Mouse (Mus musculus) limb, embryonic 11.5 days (tissue): ENCODE data around the gene Id2. TPM values are rescaled to one million over a fixed set of nuclear protein-coding genes. Genes with fewer than 3 reads are reported as not detected.
A peak's percentile ranks its signal among the peaks of the same experiment; 100 is the strongest.

Source experiments
- ATAC-seq: fragments of 200-750 bp; cut with Nextera tagmentation; 2 replicates; pipeline ENCODE4 v1.8.0; 2017; ENCODE audit warnings: low read depth; ENCODE audit not compliant: insufficient number of reproducible peaks, low FRiP score, low TSS enrichment
- DNase-seq: peaks from one replicate; pipeline ENCODE4 v3.0.0-alpha.2; 2015; ENCODE audit warnings: low spot score
- H3K27ac ChIP-seq: fragments of 300-500 bp; sonication (generic); replicated peaks from 2 replicates; pipeline ENCODE4 v1.5.1; 2014; ENCODE audit warnings: low read depth, mild to moderate bottlenecking, low read length
- H3K27me3 ChIP-seq: fragments of 300-500 bp; sonication (generic); 2 replicates; pipeline ENCODE4 v1.6.1; 2014; ENCODE audit warnings: mild to moderate bottlenecking, low read length, mixed read lengths; ENCODE audit not compliant: control insufficient read depth, insufficient read depth
- H3K36me3 ChIP-seq: fragments of 300-500 bp; sonication (generic); 2 replicates; pipeline ENCODE4 v1.6.1; 2014; ENCODE audit warnings: mild to moderate bottlenecking, low read length, moderate library complexity, mixed read lengths; ENCODE audit not compliant: control insufficient read depth, insufficient read depth
- H3K4me1 ChIP-seq: fragments of 300-500 bp; sonication (generic); 2 replicates; pipeline ENCODE4 v1.6.1; 2014; ENCODE audit warnings: low read length, mixed read lengths; ENCODE audit not compliant: control insufficient read depth, insufficient read depth
- H3K4me2 ChIP-seq: fragments of 300-500 bp; sonication (generic); 2 replicates; pipeline ENCODE4 v1.6.1; 2014; ENCODE audit warnings: low read depth, mild to moderate bottlenecking, moderate library complexity; ENCODE audit not compliant: severe bottlenecking
- H3K4me3 ChIP-seq: fragments of 300-500 bp; sonication (generic); 2 replicates; pipeline ENCODE4 v1.5.1; 2014; ENCODE audit warnings: low read depth, low read length
- H3K9ac ChIP-seq: fragments of 300-500 bp; sonication (generic); 2 replicates; pipeline ENCODE4 v1.6.1; 2014; ENCODE audit warnings: mild to moderate bottlenecking, low read length
- H3K9me3 ChIP-seq: fragments of 300-500 bp; sonication (generic); 2 replicates; pipeline ENCODE4 v1.6.1; 2016; ENCODE audit warnings: low read length; ENCODE audit not compliant: control insufficient read depth
- WGBS: fragments of 180-500 bp; shearing (Covaris S2); extraction: QIAGEN DNeasy Blood & Tissue Kit; methylation state at CpG from one replicate; pipeline ENCODE4 v1.1.7; 2014; 5-methylcytosine and 5-hydroxymethylcytosine counted together
- polyA plus RNA-seq: library from polyadenylated mRNA; unstranded; fragments of >200 nt; fragmentation: Nextera tagmentation; extraction: Ambion mirVana; gene quantifications from 2 replicates; pipeline ENCODE4 v1.2.1, GENCODE M21; 2014

Gene Id2
- polyA plus RNA-seq, 1 experiment from 2014 or later = 406 TPM

DNA sequence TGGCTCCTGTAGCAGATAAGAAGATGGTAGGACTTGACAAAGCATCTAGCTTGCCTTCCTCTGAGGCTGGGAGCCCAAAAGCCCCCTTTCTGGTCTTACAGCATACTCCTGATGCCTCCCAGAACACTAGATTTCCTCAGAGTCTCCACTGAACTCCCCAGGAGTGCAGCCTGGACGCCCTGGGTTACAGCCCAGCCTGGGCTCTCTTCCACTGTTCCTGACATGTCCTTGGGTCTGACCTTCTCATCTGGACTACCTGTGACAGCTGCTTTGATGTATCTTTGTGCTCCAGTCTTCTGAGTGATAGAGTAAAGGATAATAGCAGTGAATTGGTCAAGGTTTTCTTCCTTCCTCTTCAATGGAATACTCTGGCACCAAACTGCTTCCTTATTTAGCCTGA lies 17.5 kb upstream of the Id2 start:
- Histone ChIP-seq H3K27ac (no peak overlapping the region), H3K9me3 (no peaks in the 10 kb centered on the region), H3K9ac (no peak overlapping the region), H3K4me2 (no peak overlapping the region), H3K36me3 (no peaks in the 10 kb centered on the region), H3K4me3 (no peak overlapping the region), H3K27me3 (no peaks in the 10 kb centered on the region), H3K4me1 (peaks cover 4% of the 10 kb centered on the region; the same call in 1 of the 2 replicates)
- WGBS = 71% methylated on average over 1 of the region's 1 CpGs
- DNase-seq = no peak
- no peak for ATAC-seq

DNA sequence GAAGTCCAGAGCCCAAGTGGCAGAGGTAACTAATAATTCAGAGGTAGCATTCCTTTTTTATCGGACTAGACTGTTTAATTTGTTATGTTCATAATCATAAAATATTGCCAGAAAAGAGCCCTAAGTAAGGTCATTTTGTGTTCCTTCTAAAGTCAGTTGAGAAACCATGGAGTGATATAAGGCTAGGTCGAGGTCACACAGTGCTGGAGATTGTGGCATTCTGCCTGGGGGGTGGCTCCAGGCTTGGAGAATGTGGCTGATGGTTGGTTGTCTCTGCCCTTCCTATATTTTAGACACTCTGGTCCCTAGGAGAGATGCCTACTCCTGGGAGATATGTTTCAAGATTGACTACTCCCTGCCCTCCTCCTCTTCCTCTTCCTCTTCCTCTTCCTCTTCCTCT lies 16.4 kb upstream of the Id2 start:
- no peaks in the 10 kb centered on the region for H3K4me1 ChIP-seq
- H3K9me3 ChIP-seq = no peaks in the 10 kb centered on the region
- H3K9ac ChIP-seq = no peak overlapping the region
- no peaks in the 10 kb centered on the region for H3K27me3 ChIP-seq
- H3K36me3 ChIP-seq = no peaks in the 10 kb centered on the region
- H3K27ac ChIP-seq = no peak overlapping the region
- no peak for ATAC-seq
- no peak for DNase-seq
- no peak overlapping the region for H3K4me3 ChIP-seq
- H3K4me2 ChIP-seq = no peak overlapping the region
- 86% methylated on average over 2 of the region's 2 CpGs for WGBS

DNA sequence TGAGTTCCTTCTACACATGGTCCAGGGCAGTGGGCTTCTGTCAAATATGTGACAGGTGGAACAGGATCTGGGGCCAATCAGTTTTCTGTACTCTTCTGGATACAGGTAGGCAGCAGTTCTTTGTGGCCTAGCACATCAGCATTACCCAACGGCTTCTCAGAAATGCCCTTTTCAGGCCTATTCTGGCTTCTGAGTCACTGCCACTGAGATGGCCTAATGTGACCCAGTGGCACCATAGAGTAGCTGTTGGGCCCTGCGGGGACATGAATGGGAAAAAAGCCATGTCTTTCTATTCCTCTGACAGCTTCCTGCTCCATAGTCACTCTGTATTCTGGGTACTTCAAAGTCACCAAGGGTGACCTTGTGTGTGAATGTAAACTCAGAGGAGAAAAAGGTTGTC lies 15.9 kb upstream of the Id2 start:
- Histone ChIP-seq H3K4me1 (no peaks in the 10 kb centered on the region), H3K9ac (no peak overlapping the region), H3K4me3 (no peak overlapping the region), H3K27me3 (no peaks in the 10 kb centered on the region), H3K36me3 (no peaks in the 10 kb centered on the region), H3K27ac (no peak overlapping the region), H3K4me2 (no peak overlapping the region), H3K9me3 (no peaks in the 10 kb centered on the region)
- ATAC-seq (no peak), DNase-seq (no peak)
- 94% methylated on average over 2 of the region's 2 CpGs for WGBS

DNA sequence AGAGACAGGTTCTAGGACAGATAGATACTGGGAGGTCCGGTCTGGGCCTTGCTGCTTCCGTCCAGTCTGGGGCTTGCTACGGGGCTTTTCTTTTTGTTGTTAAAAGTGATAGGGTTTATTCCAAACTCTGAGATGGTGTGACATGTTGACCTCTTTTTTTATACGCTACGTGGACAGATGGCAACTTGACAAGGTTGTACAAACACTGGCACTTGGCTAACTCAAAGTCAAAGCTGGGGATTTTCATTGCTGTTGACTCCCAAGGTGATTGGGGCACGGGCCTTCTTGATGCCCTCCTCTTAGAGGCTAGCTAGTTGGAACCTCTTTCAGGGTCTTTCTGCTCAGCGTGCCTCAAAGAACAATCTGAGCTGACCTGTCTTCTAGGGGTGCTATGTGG lies 13.7 kb upstream of the Id2 start:
- ATAC-seq (no peak), DNase-seq (no peak)
- no peaks in the 10 kb centered on the region for H3K4me1 ChIP-seq
- H3K4me2 ChIP-seq = no peak overlapping the region
- H3K9me3 ChIP-seq = no peaks in the 10 kb centered on the region
- H3K27ac ChIP-seq = no peak overlapping the region
- WGBS = 90% methylated on average over 7 of the region's 7 CpGs
- no peak overlapping the region for H3K4me3 ChIP-seq
- H3K9ac ChIP-seq = no peak overlapping the region
- H3K36me3 ChIP-seq = no peaks in the 10 kb centered on the region
- H3K27me3 ChIP-seq = no peaks in the 10 kb centered on the region

DNA sequence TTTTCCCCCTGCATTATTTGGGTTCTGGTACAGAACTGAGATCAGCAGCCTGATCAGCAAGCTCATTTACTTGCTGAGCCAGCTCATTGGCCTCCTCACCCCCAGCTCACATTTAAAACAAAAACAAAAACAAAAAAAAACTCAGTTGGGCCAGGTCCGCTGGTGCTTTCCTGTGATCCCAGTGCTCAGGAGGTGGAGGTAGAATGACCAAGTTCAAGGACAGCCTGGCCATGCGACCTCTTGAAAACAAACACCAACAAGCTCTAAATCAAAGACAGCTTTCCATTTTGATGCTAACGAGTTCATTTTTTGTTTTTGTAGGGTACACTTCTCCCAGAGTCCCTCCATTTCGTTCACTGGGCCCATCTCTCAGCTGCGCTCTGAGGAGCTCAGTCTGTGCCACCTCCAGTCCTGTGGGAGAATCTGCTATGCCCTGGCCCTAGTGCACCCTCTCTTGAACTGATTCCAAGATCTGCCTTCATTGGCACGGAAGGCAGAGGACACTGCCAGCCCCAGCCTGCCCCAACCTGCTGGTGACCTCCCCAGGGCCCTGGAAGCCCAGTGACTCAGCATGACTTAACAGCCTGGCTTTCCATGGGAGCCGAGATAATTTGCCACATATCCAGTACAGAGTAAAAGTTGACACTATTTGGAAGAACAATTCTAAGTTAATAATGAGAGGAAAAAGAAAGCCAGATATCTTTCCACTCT lies 13.2 kb upstream of the Id2 start:
- Histone ChIP-seq H3K27me3 (no peaks in the 10 kb centered on the region), H3K9me3 (no peaks in the 10 kb centered on the region), H3K36me3 (no peaks in the 10 kb centered on the region), H3K27ac (no peak overlapping the region), H3K4me1 (no peaks in the 10 kb centered on the region), H3K4me2 (no peak overlapping the region), H3K9ac (no peak overlapping the region), H3K4me3 (no peak overlapping the region)
- 66% methylated on average over 7 of the region's 7 CpGs for whole genome bisulfite sequencing
- no peak for DNase-seq
- ATAC-seq = no peak

DNA sequence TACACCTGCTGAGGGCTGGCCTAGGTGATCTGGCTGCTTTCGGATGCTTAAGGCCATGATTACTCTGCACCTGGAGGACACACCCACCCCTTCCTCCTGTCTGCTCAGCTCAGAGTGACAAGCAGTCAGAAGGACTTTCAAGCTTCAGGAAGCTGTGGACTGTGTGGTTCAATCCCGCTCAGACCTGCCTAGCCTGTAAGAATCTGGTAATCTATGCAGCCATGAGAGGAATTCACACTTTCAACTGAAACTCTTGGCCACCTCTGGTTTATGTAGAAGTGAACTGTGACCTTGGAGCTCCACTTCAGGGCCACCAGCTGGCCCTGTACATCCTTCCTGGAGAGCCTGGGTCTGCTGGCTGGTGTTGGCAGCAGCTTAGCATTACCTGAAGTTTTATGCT lies 11.9 kb upstream of the Id2 start:
- DNase-seq (no peak), ATAC-seq (no peak)
- no peak overlapping the region for H3K4me3 ChIP-seq
- 70% methylated on average over 2 of the region's 2 CpGs for WGBS
- no peak overlapping the region for H3K9ac ChIP-seq
- no peaks in the 10 kb centered on the region for H3K4me1 ChIP-seq
- no peaks in the 10 kb centered on the region for H3K27me3 ChIP-seq
- H3K4me2 ChIP-seq = no peak overlapping the region
- no peaks in the 10 kb centered on the region for H3K9me3 ChIP-seq
- no peak overlapping the region for H3K27ac ChIP-seq
- no peaks in the 10 kb centered on the region for H3K36me3 ChIP-seq

DNA sequence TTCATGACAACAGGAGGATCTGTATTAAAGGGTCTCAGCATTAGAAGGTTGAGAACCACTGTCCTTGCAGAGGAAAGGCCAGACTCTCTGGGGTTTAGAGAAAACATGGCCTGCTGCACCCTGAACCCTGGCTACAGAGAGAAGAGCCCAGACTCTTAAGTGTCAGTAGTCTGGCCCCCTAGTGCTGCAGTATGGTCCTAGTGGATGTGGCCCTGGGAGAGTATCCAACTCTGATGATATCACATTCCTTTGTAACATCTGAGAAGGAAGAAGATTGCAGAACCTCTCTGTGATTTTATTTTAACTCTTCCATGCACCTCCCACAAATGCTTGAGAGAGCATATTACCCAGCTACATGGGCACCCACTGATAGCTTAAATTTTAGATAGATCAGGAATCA lies 7.6 kb upstream of the Id2 start:
- H3K9ac ChIP-seq = no peak overlapping the region
- H3K4me2 ChIP-seq = no peak overlapping the region
- H3K27ac ChIP-seq = no peak overlapping the region
- H3K4me3 ChIP-seq = no peak overlapping the region
- ATAC-seq (no peak), DNase-seq (no peak)
- H3K4me1 ChIP-seq = peaks cover 7% of the 10 kb centered on the region
- no peaks in the 10 kb centered on the region for H3K27me3 ChIP-seq
- H3K36me3 ChIP-seq = no peaks in the 10 kb centered on the region
- H3K9me3 ChIP-seq = no peaks in the 10 kb centered on the region

DNA sequence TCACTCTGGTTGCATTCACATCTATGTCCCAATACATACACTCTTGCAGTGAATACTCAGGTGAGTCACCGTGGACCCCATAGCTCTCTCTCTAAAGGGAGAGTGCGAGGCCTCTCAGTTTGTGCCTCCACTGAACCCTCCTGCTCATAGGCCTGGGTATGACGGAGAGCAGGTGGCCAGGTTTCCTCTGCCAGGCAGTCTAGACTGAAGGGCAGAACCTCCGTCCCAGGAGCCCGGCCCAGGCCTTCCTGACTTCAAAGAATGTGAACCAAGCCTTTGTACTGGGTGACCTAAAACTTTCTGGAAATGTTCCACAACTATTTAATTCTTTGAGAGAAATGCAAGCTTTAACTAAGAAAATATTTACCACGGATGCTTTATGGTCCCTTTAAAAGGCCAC lies 7.0 kb upstream of the Id2 start:
- Histone ChIP-seq H3K36me3 (no peaks in the 10 kb centered on the region), H3K9ac (no peak overlapping the region), H3K27me3 (no peaks in the 10 kb centered on the region), H3K4me1 (peaks cover 7% of the 10 kb centered on the region), H3K4me3 (no peak overlapping the region), H3K4me2 (no peak overlapping the region), H3K27ac (no peak overlapping the region), H3K9me3 (no peaks in the 10 kb centered on the region)
- WGBS = 73% methylated on average over 6 of the region's 6 CpGs
- no peak for ATAC-seq
- no peak for DNase-seq

DNA sequence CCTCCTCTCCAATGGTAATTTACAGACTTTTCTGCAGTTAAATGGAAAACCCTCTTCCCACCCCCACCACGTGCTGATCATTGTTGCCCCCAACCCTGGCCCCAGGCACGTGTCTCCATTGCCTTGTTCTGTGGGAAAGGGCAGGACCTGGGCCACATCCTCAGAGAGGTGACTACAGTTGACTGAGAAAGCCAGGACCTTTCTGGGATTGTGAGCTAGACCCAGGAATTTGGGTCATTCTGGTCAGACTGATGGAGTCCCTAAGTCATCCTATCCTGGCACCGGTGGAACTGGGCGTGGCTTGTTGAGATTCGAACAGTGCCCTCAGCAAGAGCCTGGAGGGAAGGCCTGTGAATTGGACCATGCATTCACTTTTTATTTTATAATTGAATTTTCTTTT lies 4.4 kb upstream of the Id2 start:
- no peaks in the 10 kb centered on the region for H3K36me3 ChIP-seq
- H3K4me2 ChIP-seq = peak overlapping the region; percentile 75
- DNase-seq (peak; percentile 44), ATAC-seq (no peak)
- H3K9ac ChIP-seq = peak overlapping the region; percentile 77
- H3K4me3 ChIP-seq = peak overlapping the region; percentile 73; the same call in 1 of the 2 replicates
- H3K4me1 ChIP-seq = peaks cover 18% of the 10 kb centered on the region
- no peaks in the 10 kb centered on the region for H3K27me3 ChIP-seq
- H3K9me3 ChIP-seq = no peaks in the 10 kb centered on the region
- 18% methylated on average over 5 of the region's 5 CpGs for WGBS
- peak overlapping the region; percentile 98 for H3K27ac ChIP-seq
